Mouse (Mus musculus): ENCODE measurements around the gene Cdkn1b. TPM values are rescaled to one million over a fixed set of nuclear protein-coding genes. Genes with fewer than 3 reads are reported as not detected.

Cdkn1b gene
- polyA plus RNA-seq, 1 experiment from 2014 or later: 19.9 TPM

DNA sequence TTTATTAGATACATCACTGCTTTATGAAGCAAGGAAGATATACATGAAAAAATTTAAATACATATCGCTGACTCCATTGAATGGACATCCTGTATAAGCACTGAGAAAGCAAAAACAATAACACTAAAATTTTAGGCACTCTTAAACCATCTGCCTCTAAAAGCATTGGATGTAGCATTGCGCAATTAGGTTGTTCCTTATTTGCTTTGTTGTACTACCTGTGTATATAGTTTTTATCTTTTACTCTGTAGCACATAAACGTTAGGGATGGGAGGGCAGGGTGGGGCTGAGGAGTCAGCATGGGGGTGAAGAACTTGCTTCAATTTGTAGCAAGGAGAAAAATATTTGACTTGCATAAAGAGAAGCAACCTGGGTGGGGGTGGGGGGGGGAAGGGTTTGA, 4.1 kb downstream of the Cdkn1b start:
- no peaks in the 10 kb centered on the region for H3K27me3 ChIP-seq (ENCODE audit: control insufficient read depth, insufficient read depth, low read length)
- peaks cover 22% of the 10 kb centered on the region for H3K4me1 ChIP-seq (ENCODE audit: control insufficient read depth, insufficient read depth, low read length)
- H3K27ac ChIP-seq (ENCODE audit: low read length): no peak overlapping the region
- 76% methylated on average over 3 of the region's 3 CpGs for WGBS
- H3K4me3 ChIP-seq (ENCODE audit: low read depth, low read length): no peak overlapping the region
- H3K9ac ChIP-seq (replicated peaks; ENCODE audit: low read depth, low read length): no peak overlapping the region
- H3K36me3 ChIP-seq (ENCODE audit: control insufficient read depth, insufficient read depth, low read length): peaks cover 7% of the 10 kb centered on the region
- no peaks in the 10 kb centered on the region for H3K9me3 ChIP-seq (ENCODE audit: control insufficient read depth, low read depth, low read length)
- H3K4me2 ChIP-seq (replicated peaks; ENCODE audit: low read depth, low read length): no peak overlapping the region
- no peak for ATAC-seq (ENCODE audit: insufficient number of reproducible peaks, insufficient read depth, low FRiP score, low read depth)

DNA sequence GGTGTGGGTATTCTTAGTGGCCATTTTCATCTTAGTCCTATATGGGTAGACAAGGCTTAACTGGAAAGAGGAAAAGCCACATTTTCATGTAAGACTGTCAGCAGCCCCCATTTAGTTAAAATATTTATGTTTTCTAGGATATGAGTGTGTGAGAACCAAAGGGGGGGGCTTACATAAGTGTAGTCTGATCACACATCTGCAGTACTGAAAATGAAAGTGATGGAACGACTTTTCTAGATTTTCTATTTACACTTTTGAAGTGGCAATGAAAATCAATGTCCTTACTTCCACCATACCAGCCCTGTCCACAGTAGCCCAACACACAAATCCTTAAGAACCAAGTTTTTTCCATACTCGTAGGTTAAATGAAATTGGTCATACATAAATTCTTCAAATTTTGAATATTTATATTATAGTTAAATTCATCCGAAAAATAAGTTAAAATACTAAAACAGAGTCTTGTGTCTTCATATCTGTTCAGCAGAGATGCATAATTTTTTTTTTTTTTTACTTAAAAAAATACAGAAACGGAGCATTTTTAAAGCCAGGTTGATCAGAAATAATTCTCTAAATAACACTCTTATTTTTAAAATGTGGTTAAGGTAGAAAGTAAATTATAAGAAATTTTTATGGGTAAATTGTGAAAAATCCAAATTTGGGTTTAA, 5.6 kb downstream of the Cdkn1b start:
- H3K36me3 ChIP-seq (ENCODE audit: control insufficient read depth, insufficient read depth, low read length): peaks cover 7% of the 10 kb centered on the region
- no peaks in the 10 kb centered on the region for H3K9me3 ChIP-seq (ENCODE audit: control insufficient read depth, low read depth, low read length)
- H3K27ac ChIP-seq (ENCODE audit: low read length): no peak overlapping the region
- H3K4me3 ChIP-seq (ENCODE audit: low read depth, low read length): no peak overlapping the region
- H3K9ac ChIP-seq (replicated peaks; ENCODE audit: low read depth, low read length): no peak overlapping the region
- 74% methylated on average over 4 of the region's 4 CpGs for WGBS
- H3K4me2 ChIP-seq (replicated peaks; ENCODE audit: low read depth, low read length): no peak overlapping the region
- no peaks in the 10 kb centered on the region for H3K27me3 ChIP-seq (ENCODE audit: control insufficient read depth, insufficient read depth, low read length)
- peaks cover 27% of the 10 kb centered on the region for H3K4me1 ChIP-seq (ENCODE audit: control insufficient read depth, insufficient read depth, low read length)
- no peak for ATAC-seq (ENCODE audit: insufficient number of reproducible peaks, insufficient read depth, low FRiP score, low read depth)

DNA sequence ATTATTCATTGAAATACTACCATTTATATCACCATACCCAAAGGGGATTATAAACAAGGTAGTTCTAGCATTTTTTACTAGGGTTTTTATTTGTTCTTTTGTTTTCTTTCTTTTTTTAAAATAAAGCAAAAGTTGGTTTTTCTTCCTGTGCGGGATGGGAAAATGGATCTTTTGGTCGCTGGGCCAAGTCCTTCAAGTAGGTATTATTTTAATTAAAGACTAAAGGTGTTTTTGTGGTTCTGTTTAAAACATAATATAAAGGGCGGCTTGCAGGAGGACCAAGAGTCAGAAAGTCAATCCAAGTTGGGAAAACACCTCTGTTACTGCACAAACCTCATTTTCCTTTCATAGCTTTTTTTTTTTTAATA, 6.1 kb downstream of the Cdkn1b start:
- Histone ChIP-seq H3K36me3 (ENCODE audit: control insufficient read depth, insufficient read depth, low read length) (peaks cover 7% of the 10 kb centered on the region), H3K4me3 (ENCODE audit: low read depth, low read length) (peak overlapping the region; percentile 37), H3K27me3 (ENCODE audit: control insufficient read depth, insufficient read depth, low read length) (no peaks in the 10 kb centered on the region), H3K4me2 (replicated peaks; ENCODE audit: low read depth, low read length) (peak overlapping the region; percentile 94), H3K4me1 (ENCODE audit: control insufficient read depth, insufficient read depth, low read length) (peaks cover 27% of the 10 kb centered on the region), H3K9me3 (ENCODE audit: control insufficient read depth, low read depth, low read length) (no peaks in the 10 kb centered on the region), H3K27ac (ENCODE audit: low read length) (no peak overlapping the region), H3K9ac (replicated peaks; ENCODE audit: low read depth, low read length) (peak overlapping the region; percentile 43)
- 47% methylated on average over 3 of the region's 3 CpGs for WGBS
- ATAC-seq (ENCODE audit: insufficient number of reproducible peaks, insufficient read depth, low FRiP score, low read depth): no peak

DNA sequence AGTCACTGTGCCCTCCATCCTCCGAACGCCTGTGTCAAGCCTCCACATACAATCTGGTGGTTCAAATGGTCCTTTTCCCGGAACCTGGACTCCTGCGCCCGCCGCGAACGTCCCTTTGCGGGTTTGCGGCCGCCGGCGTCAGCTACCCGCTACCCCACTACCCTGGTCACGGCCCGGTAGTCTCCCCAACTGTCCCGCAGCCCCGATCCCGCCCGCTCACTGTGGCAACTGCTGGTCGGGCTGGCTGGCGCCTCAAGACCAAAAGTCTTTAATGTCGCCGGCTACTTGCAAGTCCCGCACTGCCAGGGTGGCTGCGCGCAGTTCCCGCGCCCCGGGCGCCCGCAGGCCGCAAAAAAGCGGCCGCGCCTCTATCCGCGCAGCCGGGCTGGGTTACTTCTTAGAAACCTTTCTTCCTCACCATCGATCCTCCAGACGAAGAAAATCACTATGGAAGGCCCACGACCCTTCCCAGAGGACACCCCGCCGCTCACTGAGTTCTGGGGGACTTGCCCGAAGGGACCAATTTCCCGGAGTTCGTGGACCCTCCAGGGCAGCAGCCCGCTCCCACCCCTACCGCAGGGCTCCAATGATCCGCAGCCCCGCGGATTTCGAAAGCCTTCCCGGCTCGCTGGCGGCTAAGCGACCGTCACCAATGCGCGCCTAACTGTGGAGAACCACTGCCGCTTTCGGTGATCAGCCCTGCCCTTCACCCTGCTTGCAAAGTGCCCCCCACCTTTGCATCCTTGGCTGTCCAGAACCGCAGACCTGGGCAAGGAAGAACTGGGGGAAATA, 6.8 kb downstream of the Cdkn1b start:
- H3K4me1 ChIP-seq (ENCODE audit: control insufficient read depth, insufficient read depth, low read length): peaks cover 25% of the 10 kb centered on the region
- peaks cover 7% of the 10 kb centered on the region for H3K36me3 ChIP-seq (ENCODE audit: control insufficient read depth, insufficient read depth, low read length)
- no peaks in the 10 kb centered on the region for H3K9me3 ChIP-seq (ENCODE audit: control insufficient read depth, low read depth, low read length)
- peak overlapping the region; percentile 94 for H3K27ac ChIP-seq (ENCODE audit: low read length)
- no peaks in the 10 kb centered on the region for H3K27me3 ChIP-seq (ENCODE audit: control insufficient read depth, insufficient read depth, low read length)
- H3K4me3 ChIP-seq (ENCODE audit: low read depth, low read length): peak overlapping the region; percentile 37
- H3K9ac ChIP-seq (replicated peaks; ENCODE audit: low read depth, low read length): peak overlapping the region; percentile 43
- peak overlapping the region; percentile 94 for H3K4me2 ChIP-seq (replicated peaks; ENCODE audit: low read depth, low read length)
- ATAC-seq (ENCODE audit: insufficient number of reproducible peaks, insufficient read depth, low FRiP score, low read depth): 0 out of 2 replicates have a peak, but pooled peaks have one; percentile 3
- 2% methylated on average over 63 of the region's 63 CpGs for WGBS

DNA sequence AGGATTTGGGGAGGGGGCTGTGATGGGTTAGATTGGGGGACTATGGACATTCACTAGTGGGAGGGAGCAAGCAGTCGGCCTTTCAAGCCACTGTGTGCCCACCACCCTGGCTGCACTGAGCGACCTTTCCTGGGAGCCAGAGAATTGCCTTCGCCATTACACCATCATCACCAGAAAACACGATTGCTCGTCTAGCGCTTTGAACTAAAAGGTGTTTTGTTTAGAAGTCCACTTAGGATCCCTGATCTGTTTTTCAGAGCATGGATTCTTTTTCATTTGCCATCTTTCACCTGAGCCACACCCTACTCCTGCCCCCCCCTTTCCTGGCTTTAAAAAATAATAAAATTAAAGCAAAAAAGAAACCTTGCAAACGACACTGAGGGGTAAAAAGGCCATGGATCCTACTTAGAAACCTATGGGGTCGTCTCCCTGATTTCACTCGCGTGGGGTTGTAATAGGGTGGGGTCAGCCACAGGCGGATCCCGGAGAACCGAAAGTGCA, 7.4 kb downstream of the Cdkn1b start:
- Histone ChIP-seq H3K4me3 (ENCODE audit: low read depth, low read length) (peak overlapping the region; percentile 37), H3K4me1 (ENCODE audit: control insufficient read depth, insufficient read depth, low read length) (peaks cover 22% of the 10 kb centered on the region; the same call in 1 of the 2 replicates), H3K9ac (replicated peaks; ENCODE audit: low read depth, low read length) (peak overlapping the region; percentile 43), H3K4me2 (replicated peaks; ENCODE audit: low read depth, low read length) (peak overlapping the region; percentile 94), H3K9me3 (ENCODE audit: control insufficient read depth, low read depth, low read length) (no peaks in the 10 kb centered on the region), H3K27me3 (ENCODE audit: control insufficient read depth, insufficient read depth, low read length) (no peaks in the 10 kb centered on the region), H3K36me3 (ENCODE audit: control insufficient read depth, insufficient read depth, low read length) (peaks cover 7% of the 10 kb centered on the region; the same call in 1 of the 2 replicates), H3K27ac (ENCODE audit: low read length) (peak overlapping the region; percentile 94)
- no peak; the same call in 1 of the 2 replicates for ATAC-seq (ENCODE audit: insufficient number of reproducible peaks, insufficient read depth, low FRiP score, low read depth)
- WGBS: 3% methylated on average over 13 of the region's 13 CpGs

DNA sequence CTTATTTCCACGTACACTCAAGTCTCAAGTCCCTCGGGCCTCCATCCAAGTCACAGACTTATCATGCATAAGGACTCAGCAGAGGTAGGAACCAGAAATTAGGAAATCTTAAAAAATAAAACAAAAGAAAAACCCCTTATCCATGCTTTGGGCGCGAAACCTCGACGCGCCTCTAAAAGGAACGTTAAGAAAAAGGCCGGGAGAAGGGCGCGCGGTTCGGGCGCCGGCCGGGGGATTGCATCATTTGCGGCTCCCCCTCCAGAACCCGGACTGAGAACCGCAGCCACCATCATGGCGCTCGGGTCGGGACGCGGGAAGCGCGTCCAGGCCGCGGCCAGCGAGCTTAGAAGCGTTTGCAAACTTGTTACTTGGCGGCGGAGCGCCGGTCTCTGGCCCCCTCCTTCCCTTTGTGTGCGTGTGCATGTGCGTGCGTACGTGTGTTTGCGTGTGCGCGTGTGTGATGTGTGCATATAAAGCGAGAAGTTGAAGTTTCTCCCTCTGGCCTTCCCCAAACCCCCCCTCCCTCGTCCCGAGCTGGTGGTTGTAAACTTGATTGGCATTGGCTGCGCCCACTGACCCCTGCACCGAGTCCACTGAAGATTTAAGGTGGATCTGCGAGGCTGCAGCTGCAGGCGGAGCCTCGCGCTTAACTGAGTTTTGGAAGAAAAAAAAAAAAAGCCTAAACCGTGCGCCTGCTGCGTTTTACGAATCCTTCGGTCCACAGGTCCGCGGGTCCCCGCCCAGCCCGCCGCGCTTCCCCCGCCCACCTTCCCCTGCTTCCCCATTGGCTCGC, 8.1 kb downstream of the Cdkn1b start:
- H3K9ac ChIP-seq (replicated peaks; ENCODE audit: low read depth, low read length): peak overlapping the region; percentile 43
- ATAC-seq (ENCODE audit: insufficient number of reproducible peaks, insufficient read depth, low FRiP score, low read depth): peak; percentile 93
- peak overlapping the region; percentile 37 for H3K4me3 ChIP-seq (ENCODE audit: low read depth, low read length)
- peak overlapping the region; percentile 94 for H3K4me2 ChIP-seq (replicated peaks; ENCODE audit: low read depth, low read length)
- H3K36me3 ChIP-seq (ENCODE audit: control insufficient read depth, insufficient read depth, low read length): peaks cover 7% of the 10 kb centered on the region; the same call in 1 of the 2 replicates
- no peaks in the 10 kb centered on the region for H3K27me3 ChIP-seq (ENCODE audit: control insufficient read depth, insufficient read depth, low read length)
- H3K9me3 ChIP-seq (ENCODE audit: control insufficient read depth, low read depth, low read length): no peaks in the 10 kb centered on the region
- peak overlapping the region; percentile 94 for H3K27ac ChIP-seq (ENCODE audit: low read length)
- under 1% methylated on average over 63 of the region's 63 CpGs for WGBS
- peaks cover 19% of the 10 kb centered on the region; the same call in 1 of the 2 replicates for H3K4me1 ChIP-seq (ENCODE audit: control insufficient read depth, insufficient read depth, low read length)

DNA sequence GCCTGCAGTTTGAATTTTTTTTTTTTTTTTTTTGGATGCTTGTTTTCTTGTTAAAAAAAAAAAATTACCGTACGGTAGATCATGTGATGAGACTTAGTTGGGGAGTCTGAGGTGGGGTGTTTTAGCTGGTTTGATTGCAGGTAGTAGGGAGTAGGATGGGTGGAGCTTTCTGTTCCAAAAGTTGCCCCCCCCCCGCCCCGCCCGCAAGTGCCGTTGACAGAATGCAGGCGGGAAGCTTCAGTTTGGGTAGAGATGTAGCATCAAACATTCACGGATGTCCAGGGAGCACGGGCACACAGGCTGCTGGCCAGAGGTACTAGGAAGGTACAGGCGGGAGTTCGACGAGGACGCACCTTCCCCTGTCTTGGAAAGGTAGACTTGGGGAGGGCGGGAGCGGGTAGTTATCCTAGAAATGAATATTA, 8.7 kb downstream of the Cdkn1b start:
- Histone ChIP-seq H3K27ac (ENCODE audit: low read length) (peak overlapping the region; percentile 94), H3K27me3 (ENCODE audit: control insufficient read depth, insufficient read depth, low read length) (no peaks in the 10 kb centered on the region), H3K4me1 (ENCODE audit: control insufficient read depth, insufficient read depth, low read length) (peaks cover 14% of the 10 kb centered on the region; the same call in 1 of the 2 replicates), H3K36me3 (ENCODE audit: control insufficient read depth, insufficient read depth, low read length) (peaks cover under 1% of the 10 kb centered on the region; the same call in 1 of the 2 replicates), H3K9ac (replicated peaks; ENCODE audit: low read depth, low read length) (peak overlapping the region; percentile 26), H3K4me3 (ENCODE audit: low read depth, low read length) (peak overlapping the region; percentile 37), H3K4me2 (replicated peaks; ENCODE audit: low read depth, low read length) (peak overlapping the region; percentile 94), H3K9me3 (ENCODE audit: control insufficient read depth, low read depth, low read length) (no peaks in the 10 kb centered on the region)
- WGBS: under 1% methylated on average over 15 of the region's 15 CpGs
- peak; percentile 43 for ATAC-seq (ENCODE audit: insufficient number of reproducible peaks, insufficient read depth, low FRiP score, low read depth)

DNA sequence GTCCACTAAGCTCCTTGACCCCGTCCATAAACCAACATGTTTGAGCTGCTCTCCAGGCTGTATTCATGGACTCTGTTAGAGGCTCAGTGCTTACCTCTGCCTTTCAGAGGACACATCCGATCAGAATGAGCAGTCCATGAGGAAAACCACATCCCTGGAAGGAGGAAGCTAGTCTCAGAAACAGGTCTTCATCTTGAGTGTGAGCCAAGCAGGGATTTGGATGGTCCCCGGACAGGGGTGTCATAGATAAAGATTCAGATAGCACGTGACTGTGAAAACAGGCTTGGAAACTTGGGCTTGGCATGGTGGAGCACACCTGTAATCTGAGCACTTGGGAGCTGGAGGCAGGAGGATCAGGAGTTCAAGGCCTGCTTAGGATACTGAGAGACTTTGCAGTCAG, 9.7 kb downstream of the Cdkn1b start:
- H3K27ac ChIP-seq (ENCODE audit: low read length): no peak overlapping the region
- WGBS: 40% methylated on average over 4 of the region's 4 CpGs

More for the DNA sequence above, 9.7 kb downstream of the Cdkn1b start:
- H3K4me2 ChIP-seq (replicated peaks; ENCODE audit: low read depth, low read length): peak overlapping the region; percentile 94
- peak overlapping the region; percentile 37 for H3K4me3 ChIP-seq (ENCODE audit: low read depth, low read length)
- H3K9me3 ChIP-seq (ENCODE audit: control insufficient read depth, low read depth, low read length): no peaks in the 10 kb centered on the region
- no peaks in the 10 kb centered on the region for H3K36me3 ChIP-seq (ENCODE audit: control insufficient read depth, insufficient read depth, low read length)
- peaks cover 14% of the 10 kb centered on the region; the same call in 1 of the 2 replicates for H3K4me1 ChIP-seq (ENCODE audit: control insufficient read depth, insufficient read depth, low read length)
- no peak for ATAC-seq (ENCODE audit: insufficient number of reproducible peaks, insufficient read depth, low FRiP score, low read depth)
- no peaks in the 10 kb centered on the region for H3K27me3 ChIP-seq (ENCODE audit: control insufficient read depth, insufficient read depth, low read length)
- H3K9ac ChIP-seq (replicated peaks; ENCODE audit: low read depth, low read length): no peak overlapping the region; the same call in 1 of the 2 replicates

All from stomach, embryonic 14.5 days (tissue).